Mouse (Mus musculus) yolk sac, embryonic 10.5 days (tissue): Measurements from ENCODE around the gene Slc9a3.

Experiments used
- DNase-seq: peaks from one replicate; pipeline ENCODE4 v3.0.0-alpha.2; 2017; ENCODE audit warnings: low spot score

The Slc9a3 gene

GRCm38 (mm10) chr13:74121141-74121602 lies at the start of gene Slc9a3:
TSS of gene Slc9a3 (plus strand) at chr13:74121457.
- peak; percentile 57 for DNase-seq

- no peak for DNase-seq
Measured at GRCm38 (mm10) chr13:74071714-74072113, 49.5 kb upstream of the Slc9a3 start.

- DNase-seq, result no peak
Measured at GRCm38 (mm10) chr13:74073369-74073768, 47.9 kb upstream of the Slc9a3 start.

GRCm38 (mm10) chr13:74090265-74090664 lies 31.0 kb upstream of the Slc9a3 start:
- no peak for DNase-seq

- no peak for DNase-seq
Measured at GRCm38 (mm10) chr13:74095936-74096335, 25.3 kb upstream of the Slc9a3 start.

GRCm38 (mm10) chr13:74096715-74097363 lies 24.4 kb upstream of the Slc9a3 start:
- peak; percentile 62 for DNase-seq

GRCm38 (mm10) chr13:74098913-74099312 lies 22.3 kb upstream of the Slc9a3 start:
- DNase-seq, result no peak

- no peak for DNase-seq
Measured at GRCm38 (mm10) chr13:74102108-74102830, 19.0 kb upstream of the Slc9a3 start.

GRCm38 (mm10) chr13:74102831-74103582 lies 18.2 kb upstream of the Slc9a3 start:
- DNase-seq, result no peak

- DNase-seq, result no peak
Measured at GRCm38 (mm10) chr13:74104417-74104816, 16.8 kb upstream of the Slc9a3 start.

- DNase-seq, result no peak
Measured at GRCm38 (mm10) chr13:74107410-74107809, 13.8 kb upstream of the Slc9a3 start.

GRCm38 (mm10) chr13:74112593-74112992 lies 8.7 kb upstream of the Slc9a3 start:
- DNase-seq, result no peak

GRCm38 (mm10) chr13:74113626-74114191 lies 7.5 kb upstream of the Slc9a3 start:
- DNase-seq, result no peak

- no peak for DNase-seq
Measured at GRCm38 (mm10) chr13:74121795-74122330, 606 bp downstream of the Slc9a3 start.

- no peak for DNase-seq
Measured at GRCm38 (mm10) chr13:74122632-74123031, 1.4 kb downstream of the Slc9a3 start.

GRCm38 (mm10) chr13:74127571-74127970 lies 6.3 kb downstream of the Slc9a3 start:
- peak; percentile 49 for DNase-seq

- no peak for DNase-seq
Measured at GRCm38 (mm10) chr13:74129909-74130308, 8.7 kb downstream of the Slc9a3 start.

GRCm38 (mm10) chr13:74138906-74139647 lies 17.8 kb downstream of the Slc9a3 start:
- no peak for DNase-seq

- peak; percentile 51 for DNase-seq
Measured at GRCm38 (mm10) chr13:74140793-74141192, 19.5 kb downstream of the Slc9a3 start.

- DNase-seq, result no peak
Measured at GRCm38 (mm10) chr13:74143282-74143681, 22.0 kb downstream of the Slc9a3 start.

GRCm38 (mm10) chr13:74144120-74144884 lies 23.0 kb downstream of the Slc9a3 start:
- DNase-seq, result peak; percentile 43
